Mouse (Mus musculus) megakaryocyte-erythroid progenitor cell, adult 5-6 weeks (primary cell): ENCODE results near the gene Tiam1. TPM values are rescaled to one million over a fixed set of nuclear protein-coding genes. Genes with fewer than 3 reads are reported as not detected.

ENCODE experiments used
- ATAC-seq: replicated peaks from 2 replicates; pipeline ENCODE4 v1.8.0; 2016; ENCODE audit warnings: mild to moderate bottlenecking, inconsistent platforms; ENCODE audit not compliant: severe bottlenecking, poor library complexity, low FRiP score, low TSS enrichment
- total RNA-seq, 2 experiments: library from RNA; stranded (forward) in 1 of 2; stranded (reverse) in 1 of 2; fragments of 200-1000, 215-1000 nt in 1 of 2; fragments of >200 nt in 1 of 2; fragmentation: Nextera tagmentation in 1 of 2; gene quantifications; 2 replicates each; pipeline ENCODE4 v1.2.3; 2014 to 2017

The Tiam1 gene
- total RNA-seq (2014; fragmentation: Nextera tagmentation): 8.3 and 23.6 TPM in 2 replicates
- total RNA-seq (2017): 11.6 and 14.2 TPM in 2 replicates

DNA sequence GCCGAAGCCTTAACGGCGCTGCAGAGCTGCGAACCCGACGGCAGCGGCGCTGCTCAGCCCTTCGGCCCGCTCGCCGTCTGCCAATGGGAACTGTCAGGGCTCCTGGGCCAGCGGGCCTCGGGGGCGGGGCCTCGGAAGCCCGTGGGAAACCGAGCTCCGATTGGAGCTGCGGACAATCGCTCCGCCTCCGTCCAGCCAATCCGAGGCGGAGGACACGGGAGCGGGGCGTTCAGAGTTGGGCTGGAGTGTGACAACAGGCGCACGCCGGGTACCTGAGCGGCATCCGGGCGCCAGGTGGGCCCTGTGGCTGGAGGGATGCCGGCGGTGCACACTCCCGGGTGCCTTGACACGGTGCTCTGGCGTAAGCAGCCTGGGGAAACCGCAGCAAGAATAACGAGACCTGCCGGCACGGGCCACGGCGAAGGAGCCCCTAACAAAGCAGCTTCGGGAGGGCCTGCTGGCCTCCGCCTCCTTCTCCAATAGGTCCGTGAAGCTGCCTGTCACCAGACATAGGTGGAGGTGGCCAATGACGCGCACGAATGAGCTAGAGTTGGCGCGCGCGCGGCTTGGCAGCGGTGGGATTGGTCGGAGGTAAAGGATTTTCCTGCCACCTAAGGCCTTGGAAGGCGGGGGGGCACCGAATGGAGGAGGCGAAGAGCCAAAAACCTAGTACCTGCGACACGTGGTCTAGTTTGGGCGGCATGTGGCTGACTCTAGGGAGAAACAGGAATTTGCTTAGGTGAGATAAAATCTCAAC is at the start of gene Tiam1:
Gene Tiam1 (minus strand): TSS at position 10 of the 757 bp plus-strand sequence.
- peak; percentile 88 for ATAC-seq

- ATAC-seq: no peak
Measured at GRCm38 (mm10) chr16:90191289-90191688, 47.7 kb upstream of the Tiam1 start.

- ATAC-seq: peak; percentile 75
Measured at GRCm38 (mm10) chr16:90187453-90187852, 43.9 kb upstream of the Tiam1 start.

DNA sequence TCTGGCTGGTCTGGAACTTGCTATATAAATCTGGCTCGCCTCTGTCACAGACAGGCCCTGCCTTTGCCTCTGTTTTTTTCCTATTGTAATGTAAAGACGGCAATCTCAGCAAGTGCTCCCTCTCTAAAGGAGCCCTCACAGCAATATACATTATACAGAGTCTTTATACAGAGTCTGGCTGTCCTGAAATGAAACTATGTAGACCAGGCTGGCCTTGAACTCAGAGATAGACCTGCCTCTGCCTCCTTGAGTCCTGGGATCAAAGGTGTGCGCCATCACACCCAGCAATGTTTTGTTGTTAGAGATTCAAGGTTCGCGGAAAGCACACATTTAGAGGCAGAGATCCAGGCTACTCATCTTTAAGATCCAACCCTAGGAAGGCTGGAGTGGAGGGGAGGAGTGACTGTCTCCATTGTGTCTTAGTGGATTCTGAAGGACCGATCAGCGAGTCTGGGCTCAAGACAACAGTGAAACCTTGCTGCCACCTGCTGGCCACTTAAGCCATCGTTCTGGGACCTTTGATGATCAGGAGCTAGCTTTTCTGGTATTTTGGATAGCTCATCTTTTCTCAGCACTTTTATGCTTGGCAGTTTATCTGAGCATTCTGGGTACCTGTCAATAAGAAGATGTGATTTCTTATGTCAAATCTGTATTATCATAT is 42.5 kb upstream of the Tiam1 start:
- ATAC-seq: peak; percentile 81

- ATAC-seq: no peak
Measured at GRCm38 (mm10) chr16:90184135-90184534, 40.6 kb upstream of the Tiam1 start.

DNA sequence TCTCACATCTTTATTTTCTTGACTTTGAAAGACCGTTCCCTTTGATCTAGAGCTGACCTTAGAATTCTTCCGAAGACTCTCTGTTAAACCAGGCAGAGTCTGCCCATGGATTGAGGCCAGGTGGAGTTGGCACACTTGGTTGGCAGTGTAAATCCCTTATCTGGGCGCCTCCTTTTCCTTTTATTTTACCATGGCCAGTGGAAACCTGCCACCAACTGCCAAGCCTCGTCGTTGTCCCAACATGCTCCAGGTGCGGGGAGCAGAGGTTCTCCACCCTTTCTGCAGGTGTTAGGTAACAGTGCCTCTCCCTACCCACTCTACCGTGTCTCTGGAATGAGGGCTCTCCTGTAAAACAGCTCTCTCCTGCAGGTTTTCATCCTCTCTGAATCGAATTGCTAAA is 38.1 kb upstream of the Tiam1 start:
- no peak for ATAC-seq

DNA sequence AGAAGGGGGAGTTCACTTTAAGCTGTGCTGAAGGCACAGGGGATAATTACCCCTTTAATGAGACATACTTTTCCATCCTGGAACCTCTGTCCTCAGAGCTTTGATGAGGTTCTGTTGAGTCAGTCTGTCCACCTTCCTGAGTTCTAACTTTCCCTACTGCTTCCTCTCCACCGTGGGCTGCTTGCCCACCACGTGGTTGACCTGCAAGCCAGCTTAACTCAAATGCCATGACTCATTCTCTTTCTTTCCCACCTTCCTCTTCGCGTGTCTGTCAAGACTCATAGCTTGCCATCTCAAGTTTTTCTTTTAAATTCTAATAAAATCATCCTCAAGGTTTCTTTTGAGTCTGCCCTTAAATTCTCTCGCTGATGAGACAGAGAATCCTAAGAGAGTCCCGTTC is 37.4 kb upstream of the Tiam1 start:
- no peak for ATAC-seq

- peak; percentile 51 for ATAC-seq
Measured at GRCm38 (mm10) chr16:90179892-90180291, 36.3 kb upstream of the Tiam1 start.

- 0 out of 2 replicates have a peak, but pooled peaks have one; percentile 28 for ATAC-seq
Measured at GRCm38 (mm10) chr16:90178404-90178803, 34.8 kb upstream of the Tiam1 start.

GRCm38 (mm10) chr16:90177425-90177824 is 33.9 kb upstream of the Tiam1 start:
- ATAC-seq: peak; percentile 50

DNA sequence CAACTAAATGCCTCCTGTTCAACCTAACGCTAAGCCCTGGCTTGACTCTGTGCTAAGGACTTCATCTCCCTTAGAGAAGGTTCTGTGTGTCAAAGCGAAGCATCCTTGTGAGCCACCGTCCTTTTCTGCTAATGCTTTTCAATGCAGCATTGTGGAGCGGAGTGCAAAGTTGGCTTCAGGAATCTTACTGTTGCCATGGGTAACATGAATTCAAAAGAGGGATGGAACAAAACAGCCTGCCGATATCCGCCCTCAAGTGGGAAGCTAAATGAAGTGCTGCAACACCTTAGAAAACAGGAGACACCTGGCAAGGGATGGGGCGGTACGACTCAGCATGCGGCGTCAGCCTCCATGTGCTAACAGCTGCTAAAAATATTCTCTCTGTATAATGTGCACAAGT is 32.9 kb upstream of the Tiam1 start:
- ATAC-seq: no peak

- no peak for ATAC-seq
Measured at GRCm38 (mm10) chr16:90171416-90171815, 27.8 kb upstream of the Tiam1 start.

DNA sequence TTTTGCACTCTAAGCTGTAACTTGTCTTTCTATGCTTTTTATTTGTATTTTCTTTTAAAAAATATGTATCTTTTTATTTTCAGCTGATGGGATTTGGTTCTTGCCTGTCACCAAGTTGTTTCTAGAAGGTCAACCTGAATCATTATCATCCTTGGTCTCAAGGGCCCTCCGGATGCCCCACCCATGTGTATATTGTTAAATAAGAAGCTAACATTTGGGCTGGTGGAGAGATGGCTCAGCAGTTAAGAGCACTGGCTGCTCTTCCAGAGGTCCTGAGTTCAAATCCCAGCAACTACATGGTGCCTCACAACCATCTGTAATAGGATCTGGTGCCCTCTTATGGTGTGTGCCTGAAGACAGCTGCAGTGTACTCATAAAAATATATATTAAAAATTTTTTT is 27.1 kb upstream of the Tiam1 start:
- ATAC-seq: no peak

DNA sequence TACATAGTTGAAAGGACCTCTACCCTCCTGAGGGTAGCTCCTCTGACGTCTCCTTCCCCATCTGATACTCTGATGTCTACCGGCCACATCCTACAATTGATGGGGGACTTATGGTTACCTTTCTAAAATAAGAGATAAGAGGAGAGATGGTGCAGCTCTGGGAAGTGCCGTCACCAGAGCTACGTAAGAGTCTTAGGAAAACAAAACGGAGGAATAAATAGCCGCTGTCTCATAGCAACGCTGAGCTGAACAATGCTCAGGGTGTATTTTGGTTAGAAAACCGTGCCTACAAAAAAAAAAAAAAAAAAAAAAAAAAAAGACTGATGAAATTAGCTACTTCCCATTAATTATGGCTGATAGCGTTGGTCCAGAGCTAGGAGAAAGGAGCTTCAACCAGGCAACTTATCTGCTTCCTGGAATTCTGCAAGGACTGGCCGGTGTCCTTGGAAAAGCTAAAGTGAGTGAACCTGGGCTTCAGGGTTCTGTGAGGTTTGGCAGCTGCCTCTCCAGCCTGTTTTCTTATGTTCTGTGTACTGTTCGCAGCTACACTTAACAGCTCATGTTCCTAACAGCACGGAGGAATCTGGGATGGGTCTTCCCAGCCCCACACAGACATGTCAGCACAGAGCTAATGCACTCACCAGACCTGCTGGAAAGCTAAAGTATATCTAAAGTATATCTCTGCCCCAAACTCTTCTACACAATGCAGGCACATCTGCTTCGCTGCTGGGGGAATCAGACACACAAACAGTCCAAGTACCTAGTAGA is 26.5 kb upstream of the Tiam1 start:
- no peak for ATAC-seq

DNA sequence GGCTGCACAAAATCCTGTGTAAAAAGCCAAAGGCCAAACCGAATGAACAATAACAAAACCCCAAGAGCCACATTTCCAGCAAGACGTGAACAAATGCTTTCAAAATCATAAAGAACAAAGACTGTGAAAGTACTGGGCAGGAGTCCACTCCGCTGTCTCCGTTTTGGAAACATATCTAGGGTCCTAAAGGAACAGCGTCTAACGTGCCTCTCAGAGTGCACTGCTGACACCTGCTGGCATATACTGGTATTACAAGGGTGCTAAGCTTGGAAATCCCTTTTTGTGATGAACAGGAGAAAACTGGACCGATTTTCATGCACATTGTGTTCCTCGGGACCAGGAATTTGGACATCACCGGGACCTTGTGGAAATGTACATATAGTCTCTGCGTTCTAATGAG is 24.1 kb upstream of the Tiam1 start:
- peak; percentile 68 for ATAC-seq

- no peak for ATAC-seq
Measured at GRCm38 (mm10) chr16:90165435-90165834, 21.9 kb upstream of the Tiam1 start.

DNA sequence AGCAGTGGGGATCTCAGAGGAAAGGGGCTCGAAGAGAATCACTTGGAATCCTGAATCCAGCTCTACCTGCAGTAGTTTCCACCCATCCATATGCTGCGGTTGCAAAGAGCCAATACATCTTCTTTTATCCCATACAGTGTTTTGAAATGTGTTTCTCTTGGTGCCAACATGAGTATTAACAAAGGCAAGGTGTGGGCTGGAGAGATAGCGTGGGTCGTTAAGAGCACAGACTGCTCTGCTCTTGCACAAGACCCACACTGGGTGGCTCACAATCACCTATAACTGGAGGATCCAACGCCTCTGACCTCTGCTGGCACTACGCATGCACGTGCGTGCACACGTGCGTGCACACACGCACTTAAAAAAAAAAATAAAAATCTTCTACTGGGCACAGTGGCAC is 21.4 kb upstream of the Tiam1 start:
- 0 out of 2 replicates have a peak, but pooled peaks have one; percentile 46 for ATAC-seq

DNA sequence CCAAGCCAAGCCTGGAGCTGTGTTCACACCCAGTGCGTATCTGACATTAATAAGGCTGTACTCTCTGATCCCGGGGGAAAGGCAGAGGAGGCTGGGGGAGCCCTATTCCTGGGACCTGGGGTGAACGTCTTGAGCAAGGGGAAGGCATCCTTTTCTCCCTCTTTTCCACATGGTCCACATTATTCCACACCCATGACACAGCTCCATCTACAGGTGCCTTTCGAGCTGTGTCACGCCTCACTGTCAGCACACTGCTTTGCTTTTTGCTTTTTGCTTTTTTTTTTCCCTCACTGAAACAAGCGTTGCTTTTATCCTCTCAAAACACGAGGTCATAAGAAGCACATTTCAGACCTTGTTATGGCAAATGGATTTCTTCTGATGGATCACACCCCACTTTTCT is 11.5 kb upstream of the Tiam1 start:
- no peak for ATAC-seq

GRCm38 (mm10) chr16:90150820-90151219 is 7.3 kb upstream of the Tiam1 start:
- no peak for ATAC-seq

GRCm38 (mm10) chr16:90150126-90150525 is 6.6 kb upstream of the Tiam1 start:
- ATAC-seq: 0 out of 2 replicates have a peak, but pooled peaks have one; percentile 11
